Mouse (Mus musculus) fibroblast of lung, adult 2 months (primary cell): ENCODE data around the gene Begain.

Experiments used
- DNase-seq: peaks from one replicate; pipeline ENCODE4 v3.0.0-alpha.2; 2011; ENCODE audit warnings: low read depth

Gene Begain

GRCm38 (mm10) chr12:109053020-109053806 is 14.8 kb downstream of the Begain start:
- DNase-seq: no peak

- no peak for DNase-seq
Measured at GRCm38 (mm10) chr12:109049949-109050348, 18.1 kb downstream of the Begain start.

- no peak for DNase-seq
Measured at GRCm38 (mm10) chr12:109045581-109045980, 22.4 kb downstream of the Begain start.

- no peak for DNase-seq
Measured at GRCm38 (mm10) chr12:109044497-109044896, 23.5 kb downstream of the Begain start.

- no peak for DNase-seq
Measured at GRCm38 (mm10) chr12:109039311-109039710, 28.7 kb downstream of the Begain start.

- no peak for DNase-seq
Measured at GRCm38 (mm10) chr12:109038179-109038819, 29.7 kb downstream of the Begain start.

- no peak for DNase-seq
Measured at GRCm38 (mm10) chr12:109037026-109037425, 31.0 kb downstream of the Begain start.

- no peak for DNase-seq
Measured at GRCm38 (mm10) chr12:109023780-109024179, 44.2 kb downstream of the Begain start.

- no peak for DNase-seq
Measured at GRCm38 (mm10) chr12:109022966-109023365, 45.1 kb downstream of the Begain start.

- no peak for DNase-seq
Measured at GRCm38 (mm10) chr12:109022181-109022691, 45.8 kb downstream of the Begain start.

- DNase-seq: no peak
Measured at GRCm38 (mm10) chr12:109010070-109010649, 57.9 kb downstream of the Begain start.

GRCm38 (mm10) chr12:109002978-109003377 is 65.0 kb downstream of the Begain start:
- no peak for DNase-seq

GRCm38 (mm10) chr12:108997249-108997648 is 70.8 kb downstream of the Begain start:
- DNase-seq: no peak

GRCm38 (mm10) chr12:108995976-108996636 is 71.9 kb downstream of the Begain start:
- DNase-seq: no peak

GRCm38 (mm10) chr12:108994436-108995031 is 73.5 kb downstream of the Begain start:
- peak; percentile 78 for DNase-seq

GRCm38 (mm10) chr12:108993046-108993445 is 75.0 kb downstream of the Begain start:
- DNase-seq: no peak

- DNase-seq: no peak
Measured at GRCm38 (mm10) chr12:108990425-108990824, 77.6 kb downstream of the Begain start.

GRCm38 (mm10) chr12:108987448-108987847 is 80.6 kb downstream of the Begain start:
- no peak for DNase-seq

- DNase-seq: no peak
Measured at GRCm38 (mm10) chr12:108985025-108985424, 83.0 kb downstream of the Begain start.

- DNase-seq: peak; percentile 93
Measured at GRCm38 (mm10) chr12:108984471-108984870, 83.5 kb downstream of the Begain start.

GRCm38 (mm10) chr12:108983496-108983895 is 84.5 kb downstream of the Begain start:
- no peak for DNase-seq

- DNase-seq: no peak
Measured at GRCm38 (mm10) chr12:108982684-108982960, 85.4 kb downstream of the Begain start.
